Mouse (Mus musculus) heart, postnatal 0 days (tissue): ENCODE data around the gene Zfp735.

Source experiments
- CTCF ChIP-seq: IDR thresholded peaks from 2 replicates; pipeline ENCODE4 v1.5.1; 2016; ENCODE audit warnings: antibody characterized with exemption, control low read depth, low read depth
- EP300 ChIP-seq: IDR thresholded peaks from 2 replicates; pipeline ENCODE4 v1.6.1; 2016; ENCODE audit warnings: antibody characterized with exemption, low read depth

- TF ChIP-seq CTCF = no peak
- TF ChIP-seq EP300 = no peak
These were observed 70.5 kb downstream of the Zfp735 start for GRCm38 (mm10) chr11:73759115-73759514.
